Mouse (Mus musculus) midbrain, embryonic 10.5 days (tissue): ENCODE data around the gene Rnf34. TPM values are rescaled to one million over a fixed set of nuclear protein-coding genes. Genes with fewer than 3 reads are reported as not detected.

Experiments used
- DNase-seq: peaks from one replicate; pipeline ENCODE4 v3.0.0-alpha.2; 2017; ENCODE audit warnings: low spot score
- H3K27ac ChIP-seq: fragments of 300-500 bp; sonication (generic); replicated peaks from 2 replicates; pipeline ENCODE4 v1.5.1; 2016; ENCODE audit warnings: mild to moderate bottlenecking
- H3K27me3 ChIP-seq: fragments of 300-500 bp; sonication (generic); 2 replicates; pipeline ENCODE4 v1.6.1; 2016; ENCODE audit warnings: low read depth, mild to moderate bottlenecking; ENCODE audit not compliant: poor library complexity, severe bottlenecking
- H3K36me3 ChIP-seq: fragments of 300-500 bp; sonication (generic); 2 replicates; pipeline ENCODE4 v1.6.1; 2016; ENCODE audit warnings: mild to moderate bottlenecking, moderate library complexity
- H3K4me1 ChIP-seq: fragments of 300-500 bp; sonication (generic); 2 replicates; pipeline ENCODE4 v1.6.1; 2016
- H3K4me3 ChIP-seq: fragments of 300-500 bp; sonication (generic); 2 replicates; pipeline ENCODE4 v1.5.1; 2016; ENCODE audit warnings: mild to moderate bottlenecking, moderate library complexity
- H3K9me3 ChIP-seq: fragments of 300-500 bp; sonication (generic); replicated peaks from 2 replicates; pipeline ENCODE4 v1.6.1; 2016; ENCODE audit warnings: mild to moderate bottlenecking
- WGBS: fragments of 180-500 bp; shearing (Covaris S2); methylation state at CpG from one replicate; pipeline ENCODE4 v1.1.7; 2016; 5-methylcytosine and 5-hydroxymethylcytosine counted together
- polyA plus RNA-seq: library from polyadenylated mRNA; unstranded; fragments of >200 nt; fragmentation: Nextera tagmentation; extraction: Ambion mirVana; gene quantifications from 2 replicates; pipeline ENCODE4 v1.2.1, GENCODE M21; 2016

Gene Rnf34
- polyA plus RNA-seq, 1 experiment from 2014 or later: 50.6 TPM

DNA sequence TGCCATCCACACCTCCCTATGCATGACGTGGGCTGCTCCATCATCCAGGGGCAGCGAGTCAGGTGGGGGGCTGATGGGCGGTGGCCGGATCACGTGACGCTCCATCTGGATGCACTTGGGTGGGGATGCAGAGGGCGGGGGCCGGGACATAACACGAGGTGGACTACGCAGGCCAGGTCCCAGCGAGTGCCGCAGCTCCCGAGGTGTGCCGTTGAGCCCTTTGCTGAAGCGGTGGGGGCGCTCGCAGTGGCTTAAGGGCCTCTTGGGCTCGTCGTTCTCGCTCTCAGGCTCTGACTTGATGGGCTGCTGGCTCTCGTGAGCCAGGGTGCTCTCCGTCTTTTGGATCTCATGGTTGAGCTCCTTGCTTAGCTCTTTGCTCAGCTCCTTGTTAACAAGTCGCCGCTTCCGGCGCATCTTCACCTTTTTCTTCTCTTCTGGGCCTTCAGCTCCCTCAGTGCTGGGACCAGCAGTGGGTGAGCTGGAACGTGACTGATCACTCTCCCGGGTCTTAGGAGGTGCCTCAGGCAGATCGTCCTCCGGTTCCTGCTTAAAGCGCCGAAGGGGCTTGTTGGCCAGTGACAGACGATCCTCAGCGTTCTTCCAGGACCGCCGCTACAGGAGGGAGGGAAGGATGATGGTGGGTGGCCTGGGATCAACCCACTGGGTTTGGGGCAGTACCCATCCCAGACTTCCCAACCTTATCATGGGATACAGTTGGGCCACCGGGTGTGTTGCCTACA lies 30.6 kb downstream of the Rnf34 start:
- DNase-seq: no peak
- Histone ChIP-seq H3K27me3 (no peaks in the 10 kb centered on the region), H3K4me3 (no peak overlapping the region), H3K9me3 (no peaks in the 10 kb centered on the region), H3K27ac (no peak overlapping the region), H3K36me3 (peaks cover 81% of the 10 kb centered on the region), H3K4me1 (no peaks in the 10 kb centered on the region)
- 95% methylated on average over 37 of the region's 37 CpGs for WGBS

GRCm38 (mm10) chr5:122881313-122881712 lies 31.5 kb downstream of the Rnf34 start:
- 59% methylated on average over 5 of the region's 5 CpGs for WGBS
- H3K36me3 ChIP-seq: peaks cover 81% of the 10 kb centered on the region
- no peaks in the 10 kb centered on the region for H3K27me3 ChIP-seq
- no peak overlapping the region for H3K4me3 ChIP-seq
- no peaks in the 10 kb centered on the region for H3K9me3 ChIP-seq
- DNase-seq: peak; percentile 66
- no peak overlapping the region for H3K27ac ChIP-seq
- 0 out of 2 replicates have a peak, but pooled peaks cover 3% of the 10 kb centered on the region for H3K4me1 ChIP-seq

DNA sequence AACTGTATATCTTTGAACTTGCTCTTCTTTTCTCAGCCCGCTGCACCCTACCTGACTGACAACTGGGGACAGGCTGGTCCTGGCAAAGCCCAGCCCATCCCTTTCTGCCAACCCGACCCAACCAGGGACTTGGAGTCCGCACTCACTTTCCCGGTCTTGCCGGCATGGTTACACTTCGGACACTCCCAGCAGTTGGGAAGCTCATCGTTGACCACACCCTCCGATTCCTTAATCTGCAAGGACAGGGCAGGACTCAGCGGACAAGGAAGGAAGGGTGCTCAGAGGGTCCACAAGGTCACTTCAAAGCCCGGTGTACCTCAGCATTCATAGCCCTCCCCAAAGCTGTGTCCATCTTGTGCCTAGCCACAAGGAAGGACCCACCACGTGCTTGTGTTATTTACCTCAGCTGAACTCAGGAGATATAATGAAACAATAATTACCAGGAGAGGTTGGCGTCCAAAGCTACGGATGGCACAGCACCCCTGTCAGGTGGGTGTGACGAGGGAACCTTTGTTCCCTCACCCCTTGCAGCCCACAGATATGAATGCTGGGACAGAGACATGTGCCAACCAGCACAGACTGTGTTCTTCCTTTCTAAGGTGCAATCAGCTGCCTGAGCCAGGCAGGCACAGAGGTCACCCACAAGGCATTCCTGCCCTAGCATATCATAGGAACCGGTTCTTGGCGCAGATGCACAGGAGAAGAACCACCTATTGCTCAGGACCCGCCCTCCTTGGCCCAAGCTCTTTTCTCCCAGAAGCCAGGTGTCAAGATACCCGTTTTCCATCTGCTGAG lies 32.6 kb downstream of the Rnf34 start:
- no peak overlapping the region for H3K27ac ChIP-seq
- WGBS: 93% methylated on average over 18 of the region's 18 CpGs
- H3K9me3 ChIP-seq: no peaks in the 10 kb centered on the region
- no peak overlapping the region for H3K4me3 ChIP-seq
- no peaks in the 10 kb centered on the region for H3K27me3 ChIP-seq
- no peak for DNase-seq
- 0 out of 2 replicates have a peak, but pooled peaks cover 3% of the 10 kb centered on the region for H3K4me1 ChIP-seq
- peaks cover 71% of the 10 kb centered on the region for H3K36me3 ChIP-seq

- WGBS: 88% methylated on average over 9 of the region's 9 CpGs
- H3K4me1 ChIP-seq: peaks cover 8% of the 10 kb centered on the region; the same call in 1 of the 2 replicates
- no peaks in the 10 kb centered on the region for H3K27me3 ChIP-seq
- peaks cover 69% of the 10 kb centered on the region for H3K36me3 ChIP-seq
- H3K4me3 ChIP-seq: no peak overlapping the region
- H3K9me3 ChIP-seq: no peaks in the 10 kb centered on the region
- DNase-seq: no peak
- no peak overlapping the region for H3K27ac ChIP-seq
These were observed 33.4 kb downstream of the Rnf34 start for GRCm38 (mm10) chr5:122883237-122883636.

- H3K4me3 ChIP-seq: no peak overlapping the region
- H3K9me3 ChIP-seq: no peaks in the 10 kb centered on the region
- no peak for DNase-seq
- 67% methylated on average over 2 of the region's 2 CpGs for WGBS
- H3K36me3 ChIP-seq: peaks cover 69% of the 10 kb centered on the region
- H3K4me1 ChIP-seq: peaks cover 12% of the 10 kb centered on the region; the same call in 1 of the 2 replicates
- no peak overlapping the region for H3K27ac ChIP-seq
- H3K27me3 ChIP-seq: no peaks in the 10 kb centered on the region
These were observed 33.9 kb downstream of the Rnf34 start for GRCm38 (mm10) chr5:122883652-122884235.

DNA sequence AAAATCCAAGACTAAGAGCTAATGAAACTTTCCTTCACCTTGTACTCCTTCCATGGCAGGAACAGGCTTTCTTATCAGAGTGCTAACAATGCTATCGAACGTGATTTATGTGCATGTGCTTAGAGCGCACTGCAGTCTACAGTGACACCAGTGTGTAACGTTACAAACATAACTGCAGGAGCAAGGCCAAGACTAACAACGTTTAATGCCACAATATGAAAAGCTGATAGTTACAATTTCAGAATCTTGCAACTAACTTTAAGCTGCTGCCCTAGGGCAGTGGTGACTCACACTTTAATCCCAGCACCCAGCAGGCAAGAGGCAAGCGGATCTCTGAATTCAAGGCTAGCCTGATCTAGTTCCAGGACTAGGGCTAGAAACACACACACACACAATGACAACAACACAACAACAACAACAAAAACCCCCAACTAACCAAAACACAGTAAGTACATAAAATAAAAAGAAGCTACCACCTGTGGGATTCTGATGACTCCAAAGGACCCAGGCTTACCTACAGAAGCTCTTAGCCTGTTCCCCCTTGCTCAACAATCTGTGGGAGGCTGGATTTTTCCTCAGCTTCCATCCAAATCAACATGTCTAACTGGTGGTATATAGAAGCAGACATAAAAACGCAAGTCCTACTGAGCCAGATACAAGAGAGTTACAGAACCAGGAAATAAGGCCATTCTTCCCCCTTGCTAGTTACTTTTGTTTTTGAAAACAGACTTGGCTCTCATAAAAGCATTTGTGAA lies 34.9 kb downstream of the Rnf34 start:
- Histone ChIP-seq H3K27ac (no peak overlapping the region), H3K4me3 (no peak overlapping the region), H3K27me3 (no peaks in the 10 kb centered on the region), H3K36me3 (peaks cover 60% of the 10 kb centered on the region), H3K4me1 (peaks cover 12% of the 10 kb centered on the region; the same call in 1 of the 2 replicates), H3K9me3 (no peaks in the 10 kb centered on the region)
- WGBS: 91% methylated on average over 7 of the region's 7 CpGs
- no peak for DNase-seq

DNA sequence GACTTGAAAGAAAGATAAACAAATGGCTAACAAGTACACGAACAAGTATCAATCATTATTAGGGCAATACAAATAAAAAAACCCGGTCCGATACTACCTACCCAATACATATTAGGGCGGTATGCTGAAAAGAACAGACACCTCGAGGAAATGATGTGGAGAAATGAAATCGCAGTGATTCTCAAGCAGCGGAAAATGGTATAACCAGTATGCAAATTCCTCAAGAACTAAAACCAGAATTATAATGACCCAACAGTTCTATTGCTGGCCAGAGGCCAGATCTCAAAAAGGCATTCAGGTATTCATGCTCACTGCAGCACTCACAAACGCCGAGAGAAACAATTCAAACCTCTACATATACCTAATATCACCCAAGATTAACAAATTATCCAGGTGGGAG lies 37.2 kb downstream of the Rnf34 start:
- no peak overlapping the region for H3K4me3 ChIP-seq

GRCm38 (mm10) chr5:122887926-122888611 lies 38.2 kb downstream of the Rnf34 start:
- 0 out of 2 replicates have a peak overlapping the region, but pooled peaks have one; percentile 38 for H3K27ac ChIP-seq
- no peaks in the 10 kb centered on the region for H3K9me3 ChIP-seq
- peaks cover 12% of the 10 kb centered on the region; the same call in 1 of the 2 replicates for H3K4me1 ChIP-seq
- H3K4me3 ChIP-seq: no peak overlapping the region
- H3K36me3 ChIP-seq: peaks cover 44% of the 10 kb centered on the region
- H3K27me3 ChIP-seq: no peaks in the 10 kb centered on the region
- no peak for DNase-seq
- 92% methylated on average over 8 of the region's 8 CpGs for WGBS

More for the DNA sequence above, 37.2 kb downstream of the Rnf34 start:
- peaks cover 46% of the 10 kb centered on the region for H3K36me3 ChIP-seq
- no peaks in the 10 kb centered on the region for H3K27me3 ChIP-seq
- H3K9me3 ChIP-seq: no peaks in the 10 kb centered on the region
- WGBS: 95% methylated on average over 9 of the region's 9 CpGs
- DNase-seq: no peak
- no peak overlapping the region for H3K27ac ChIP-seq
- peaks cover 12% of the 10 kb centered on the region; the same call in 1 of the 2 replicates for H3K4me1 ChIP-seq

DNA sequence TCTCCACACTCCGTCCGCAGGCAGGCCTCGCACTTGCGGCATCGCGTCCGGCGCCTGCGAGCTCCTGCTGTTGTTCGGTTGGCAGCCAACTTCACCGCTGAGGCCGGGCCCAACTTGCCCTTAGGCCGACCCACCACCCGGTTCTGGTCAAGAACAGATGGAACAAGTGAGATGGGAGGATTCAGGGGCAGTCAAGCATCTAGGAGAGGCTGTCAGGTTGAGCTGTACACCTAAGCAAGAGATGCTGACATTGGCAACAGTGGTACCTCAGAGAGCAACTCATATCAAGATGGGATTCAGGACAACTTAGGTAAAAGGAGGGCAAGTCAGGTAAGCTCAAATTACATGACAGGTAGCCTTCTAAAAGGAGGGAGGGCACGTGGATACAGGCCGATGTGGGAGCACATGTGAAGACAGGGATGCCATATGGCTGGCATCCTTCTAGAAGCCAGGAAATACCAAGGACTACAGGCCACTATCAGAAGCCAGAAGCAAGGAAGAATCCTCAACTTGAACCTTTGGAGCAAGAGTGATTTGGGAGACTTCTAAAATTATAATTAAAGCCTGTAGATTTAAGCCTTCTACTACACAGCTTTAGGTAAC lies 38.9 kb downstream of the Rnf34 start:
- H3K27ac ChIP-seq: 0 out of 2 replicates have a peak overlapping the region, but pooled peaks have one; percentile 38
- no peak overlapping the region for H3K4me3 ChIP-seq
- H3K27me3 ChIP-seq: no peaks in the 10 kb centered on the region
- H3K9me3 ChIP-seq: no peaks in the 10 kb centered on the region
- peaks cover 12% of the 10 kb centered on the region; the same call in 1 of the 2 replicates for H3K4me1 ChIP-seq
- H3K36me3 ChIP-seq: peaks cover 39% of the 10 kb centered on the region
- no peak for DNase-seq
- 93% methylated on average over 16 of the region's 16 CpGs for WGBS

DNA sequence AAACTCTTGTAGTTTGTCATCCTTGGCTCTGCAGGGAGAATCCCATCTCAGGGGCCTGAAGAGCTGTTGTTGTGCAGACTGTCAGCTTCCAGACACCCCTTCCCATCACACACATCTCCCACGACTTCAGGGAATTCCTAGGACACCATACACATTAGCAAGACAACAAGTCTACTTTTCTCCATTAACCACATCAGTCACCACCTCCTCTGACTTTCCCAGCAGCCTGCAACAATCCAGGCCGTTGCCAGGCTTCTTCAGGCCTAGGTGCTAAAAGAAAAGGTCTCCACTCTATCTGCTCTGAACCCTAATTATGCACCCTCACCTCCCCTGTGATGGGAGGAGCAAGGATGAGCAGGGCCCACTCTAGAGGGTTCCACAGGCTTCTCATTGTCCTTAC lies 40.5 kb downstream of the Rnf34 start:
- Histone ChIP-seq H3K4me3 (no peak overlapping the region), H3K36me3 (peaks cover 39% of the 10 kb centered on the region), H3K27me3 (no peaks in the 10 kb centered on the region), H3K27ac (no peak overlapping the region), H3K9me3 (no peaks in the 10 kb centered on the region), H3K4me1 (peaks cover 19% of the 10 kb centered on the region; the same call in 1 of the 2 replicates)
- WGBS: 79% methylated on average over 2 of the region's 2 CpGs
- DNase-seq: no peak

- no peak for DNase-seq
- no peaks in the 10 kb centered on the region for H3K9me3 ChIP-seq
- H3K4me1 ChIP-seq: peaks cover 23% of the 10 kb centered on the region
- peaks cover 29% of the 10 kb centered on the region for H3K36me3 ChIP-seq
- no peak overlapping the region for H3K27ac ChIP-seq
- no peak overlapping the region for H3K4me3 ChIP-seq
- H3K27me3 ChIP-seq: no peaks in the 10 kb centered on the region
- 93% methylated on average over 6 of the region's 6 CpGs for WGBS
These were observed 43.4 kb downstream of the Rnf34 start for GRCm38 (mm10) chr5:122893270-122893669.
